Mouse (Mus musculus) intestine, postnatal 0 days (tissue): ENCODE results near the gene Satb2. TPM values are rescaled to one million over a fixed set of nuclear protein-coding genes. Genes with fewer than 3 reads are reported as not detected.

Experiments
- ATAC-seq: fragments of 200-750 bp; cut with Nextera tagmentation; 2 replicates; pipeline ENCODE4 v1.8.0; 2017; ENCODE audit warnings: mild to moderate bottlenecking, moderate TSS enrichment, moderate library complexity
- H3K27ac ChIP-seq: fragments of 300-500 bp; sonication (generic); 2 replicates; pipeline ENCODE4 v1.5.1; 2014; ENCODE audit warnings: mild to moderate bottlenecking, low read depth, low read length, moderate library complexity
- H3K27me3 ChIP-seq: fragments of 300-500 bp; sonication (generic); replicated peaks from 2 replicates; pipeline ENCODE4 v1.6.1; 2014; ENCODE audit warnings: low read length, mixed read lengths; ENCODE audit not compliant: control insufficient read depth, insufficient read depth
- H3K36me3 ChIP-seq: fragments of 300-500 bp; sonication (generic); 2 replicates; pipeline ENCODE4 v1.6.1; 2014; ENCODE audit warnings: mild to moderate bottlenecking, moderate library complexity; ENCODE audit not compliant: control insufficient read depth, insufficient read depth
- H3K4me1 ChIP-seq: fragments of 300-500 bp; sonication (generic); replicated peaks from 2 replicates; pipeline ENCODE4 v1.6.1; 2014; ENCODE audit warnings: antibody characterized with exemption, low read length, mixed read lengths; ENCODE audit not compliant: control insufficient read depth, insufficient read depth
- H3K4me2 ChIP-seq: fragments of 300-500 bp; sonication (generic); replicated peaks from 2 replicates; pipeline ENCODE4 v1.6.1; 2014; ENCODE audit warnings: low read depth, mild to moderate bottlenecking, moderate library complexity
- H3K4me3 ChIP-seq: fragments of 300-500 bp; sonication (generic); 2 replicates; pipeline ENCODE4 v1.5.1; 2014; ENCODE audit warnings: low read depth, low read length
- H3K9ac ChIP-seq: fragments of 300-500 bp; sonication (generic); 2 replicates; pipeline ENCODE4 v1.6.1; 2014; ENCODE audit warnings: mild to moderate bottlenecking, low read depth, low read length
- H3K9me3 ChIP-seq: fragments of 300-500 bp; sonication (generic); 2 replicates; pipeline ENCODE4 v1.6.1; 2016; ENCODE audit warnings: mixed run types; ENCODE audit not compliant: control insufficient read depth
- CTCF ChIP-seq: sonication (generic); IDR thresholded peaks from 2 replicates; pipeline ENCODE4 v1.5.1; 2016; ENCODE audit warnings: low read depth, mild to moderate bottlenecking, control low read depth, antibody characterized with exemption, moderate library complexity
- WGBS: fragments of 180-500 bp; shearing (Covaris S2); extraction: QIAGEN DNeasy Blood & Tissue Kit; methylation state at CpG from one replicate; pipeline ENCODE4 v1.1.7; 2014; 5-methylcytosine and 5-hydroxymethylcytosine counted together
- polyA plus RNA-seq: library from polyadenylated mRNA; unstranded; fragments of >200 nt; fragmentation: Nextera tagmentation; extraction: Ambion mirVana; gene quantifications from 2 replicates; pipeline ENCODE4 v1.2.1, GENCODE M21; 2015

The Satb2 gene
- polyA plus RNA-seq, 1 experiment from 2014 or later: 2.4 TPM

GRCm38 (mm10) chr1:56980631-56981275, 2.3 kb upstream of the Satb2 start:
- peaks cover 80% of the 10 kb centered on the region for H3K27me3 ChIP-seq
- H3K9ac ChIP-seq: no peak overlapping the region
- no peaks in the 10 kb centered on the region for H3K36me3 ChIP-seq
- peak overlapping the region; percentile 25 for H3K4me3 ChIP-seq
- H3K27ac ChIP-seq: no peak overlapping the region
- peak overlapping the region; percentile 43 for H3K4me2 ChIP-seq
- WGBS: 7% methylated on average over 27 of the region's 27 CpGs
- no peak for TF ChIP-seq CTCF
- H3K4me1 ChIP-seq: no peaks in the 10 kb centered on the region
- no peak for ATAC-seq
- H3K9me3 ChIP-seq: no peaks in the 10 kb centered on the region

GRCm38 (mm10) chr1:56979531-56980395, 1.3 kb upstream of the Satb2 start:
- Histone ChIP-seq H3K4me2 (peak overlapping the region; percentile 43), H3K4me3 (peak overlapping the region; percentile 25; the same call in 1 of the 2 replicates), H3K36me3 (no peaks in the 10 kb centered on the region), H3K27me3 (peaks cover 77% of the 10 kb centered on the region), H3K4me1 (no peaks in the 10 kb centered on the region), H3K27ac (no peak overlapping the region), H3K9me3 (no peaks in the 10 kb centered on the region), H3K9ac (no peak overlapping the region)
- ATAC-seq: no peak
- 17% methylated on average over 7 of the region's 7 CpGs for WGBS
- TF ChIP-seq CTCF: no peak

- peak overlapping the region; percentile 66 for H3K4me2 ChIP-seq
- WGBS: 10% methylated on average over 45 of the region's 45 CpGs
- no peak overlapping the region for H3K9ac ChIP-seq
- no peaks in the 10 kb centered on the region for H3K4me1 ChIP-seq
- peak overlapping the region; percentile 29 for H3K4me3 ChIP-seq
- peak; percentile 34; the same call in 1 of the 2 replicates for ATAC-seq
- peak; percentile 89 for TF ChIP-seq CTCF
- H3K27ac ChIP-seq: no peak overlapping the region
- H3K9me3 ChIP-seq: no peaks in the 10 kb centered on the region
- peaks cover 57% of the 10 kb centered on the region for H3K27me3 ChIP-seq
- no peaks in the 10 kb centered on the region for H3K36me3 ChIP-seq
Measured at GRCm38 (mm10) chr1:56977201-56978100, 999 bp downstream of the Satb2 start.

GRCm38 (mm10) chr1:56976825-56977104, 1.7 kb downstream of the Satb2 start:
- Histone ChIP-seq H3K27ac (no peak overlapping the region), H3K4me1 (no peaks in the 10 kb centered on the region), H3K36me3 (no peaks in the 10 kb centered on the region), H3K4me3 (peak overlapping the region; percentile 29), H3K27me3 (peaks cover 51% of the 10 kb centered on the region), H3K9ac (no peak overlapping the region), H3K4me2 (peak overlapping the region; percentile 66), H3K9me3 (no peaks in the 10 kb centered on the region)
- TF ChIP-seq CTCF: no peak
- 13% methylated on average over 11 of the region's 11 CpGs for WGBS
- no peak for ATAC-seq

DNA sequence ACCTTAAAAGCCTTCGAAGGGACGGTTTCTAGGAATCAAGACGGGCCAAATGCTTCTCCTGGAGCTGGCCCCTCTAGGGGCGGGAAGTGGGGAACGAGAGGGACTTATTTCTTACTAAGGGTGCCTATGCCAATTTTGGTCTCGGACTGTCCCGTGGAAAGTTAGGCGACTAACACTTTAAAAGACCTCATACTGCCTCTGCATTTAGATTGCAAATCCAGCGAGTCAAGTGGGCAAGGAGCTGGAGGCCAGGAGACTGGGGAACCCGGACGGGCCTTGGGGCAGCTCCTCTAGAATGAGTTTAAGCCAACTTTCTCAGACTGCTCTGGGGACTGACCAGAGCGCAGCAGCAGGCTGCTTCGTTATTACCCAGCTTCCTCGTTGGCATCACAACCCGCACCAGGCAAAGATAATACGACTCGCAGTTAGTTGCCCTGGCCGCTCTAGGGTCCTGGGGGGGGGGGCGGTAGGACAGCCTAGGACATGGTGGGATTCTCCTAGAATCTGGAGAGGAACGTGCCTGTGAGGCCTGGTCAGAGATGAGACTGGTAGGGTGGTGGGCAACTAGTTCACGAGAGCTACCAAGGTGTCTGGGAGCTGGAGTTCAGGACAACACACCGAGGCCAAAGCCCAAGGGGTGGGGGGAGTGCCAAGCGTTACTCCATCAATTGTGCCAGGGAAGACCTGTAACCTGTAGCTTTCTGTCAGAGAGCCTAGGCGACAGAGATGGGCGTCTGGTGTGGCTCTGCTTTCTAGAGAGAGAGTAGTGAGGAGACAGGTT, 2.2 kb downstream of the Satb2 start:
- H3K9me3 ChIP-seq: no peaks in the 10 kb centered on the region
- WGBS: 28% methylated on average over 25 of the region's 25 CpGs
- H3K4me3 ChIP-seq: peak overlapping the region; percentile 29
- TF ChIP-seq CTCF: no peak
- no peaks in the 10 kb centered on the region for H3K36me3 ChIP-seq
- peaks cover 54% of the 10 kb centered on the region for H3K27me3 ChIP-seq
- H3K27ac ChIP-seq: no peak overlapping the region
- no peak overlapping the region for H3K9ac ChIP-seq
- H3K4me1 ChIP-seq: no peaks in the 10 kb centered on the region
- H3K4me2 ChIP-seq: peak overlapping the region; percentile 66
- no peak for ATAC-seq
